Mouse (Mus musculus) lung, postnatal 0 days (tissue): ENCODE results near the gene Gm20388.

Source experiments
- CTCF ChIP-seq: IDR thresholded peaks from 2 replicates; pipeline ENCODE4 v1.5.1; 2016; ENCODE audit warnings: antibody characterized with exemption, mild to moderate bottlenecking
- EP300 ChIP-seq: IDR thresholded peaks from 2 replicates; pipeline ENCODE4 v1.6.1; 2016; ENCODE audit warnings: antibody characterized with exemption, mild to moderate bottlenecking, control low read depth

- 0 out of 2 replicates have a peak, but pooled peaks have one; percentile 11 for TF ChIP-seq CTCF
- no peak for TF ChIP-seq EP300
These were observed 3072.7 kb downstream of the Gm20388 start for GRCm38 (mm10) chr8:122983178-122983942.
